Mouse (Mus musculus) embryonic fibroblast, embryonic 13.5 days (primary cell): ENCODE data around the gene Rnf114. TPM values are rescaled to one million over a fixed set of nuclear protein-coding genes. Genes with fewer than 3 reads are reported as not detected.
A peak's percentile ranks its signal among the peaks of the same experiment; 100 is the strongest.

Experiments used
- H3K27ac ChIP-seq: 2 replicates; pipeline ENCODE4 v1.5.1; 2012; ENCODE audit warnings: low read length, control low read depth, inconsistent platforms; ENCODE audit not compliant: insufficient read depth
- H3K4me1 ChIP-seq: 2 replicates; pipeline ENCODE4 v1.6.1; 2011; ENCODE audit warnings: low read length; ENCODE audit not compliant: control insufficient read depth, insufficient read depth
- H3K4me3 ChIP-seq: 2 replicates; pipeline ENCODE4 v1.5.1; 2011; ENCODE audit warnings: mild to moderate bottlenecking, control low read depth, low read length; ENCODE audit not compliant: insufficient read depth
- CTCF ChIP-seq: IDR thresholded peaks from 2 replicates; pipeline ENCODE4 v1.5.1; 2011; ENCODE audit warnings: mild to moderate bottlenecking, control low read depth, low read length, moderate library complexity, borderline replicate concordance; ENCODE audit not compliant: insufficient read depth
- POLR2A ChIP-seq: IDR thresholded peaks from 2 replicates; pipeline ENCODE4 v1.6.1; 2011; ENCODE audit warnings: low read depth, mild to moderate bottlenecking, control low read depth, low read length, moderate library complexity
- polyA plus RNA-seq: library from polyadenylated mRNA; stranded (reverse); fragments of >200 nt; gene quantifications from 2 replicates; pipeline ENCODE4 v1.2.4, GENCODE M21; 2011; ENCODE audit warnings: low read depth; ENCODE audit not compliant: missing spikeins, insufficient read length

Gene Rnf114
- polyA plus RNA-seq, 1 experiment = 44.9 TPM

GRCm38 (mm10) chr2:167562101-167562500, 69.7 kb downstream of the Rnf114 start:
- H3K4me1 ChIP-seq = peaks cover 14% of the 10 kb centered on the region; the same call in 1 of the 2 replicates
- 0 out of 2 replicates have a peak overlapping the region, but pooled peaks have one; percentile 15 for H3K27ac ChIP-seq
- no peak overlapping the region for H3K4me3 ChIP-seq
- TF ChIP-seq CTCF (no peak), POLR2A (no peak)

GRCm38 (mm10) chr2:167563035-167563434, 70.6 kb downstream of the Rnf114 start:
- H3K4me3 ChIP-seq = no peak overlapping the region
- H3K4me1 ChIP-seq = peaks cover 14% of the 10 kb centered on the region; the same call in 1 of the 2 replicates
- TF ChIP-seq POLR2A (no peak), CTCF (no peak)
- peak overlapping the region; percentile 3; the same call in 1 of the 2 replicates for H3K27ac ChIP-seq

- TF ChIP-seq CTCF = no peak
- no peak for TF ChIP-seq POLR2A
- Histone ChIP-seq H3K27ac (peak overlapping the region; percentile 57), H3K4me1 (peaks cover 14% of the 10 kb centered on the region; the same call in 1 of the 2 replicates), H3K4me3 (no peak overlapping the region)
Observed at GRCm38 (mm10) chr2:167563703-167564102, 71.3 kb downstream of the Rnf114 start.

- H3K4me1 ChIP-seq = peaks cover 14% of the 10 kb centered on the region; the same call in 1 of the 2 replicates
- TF ChIP-seq POLR2A (no peak), CTCF (no peak)
Observed at GRCm38 (mm10) chr2:167564551-167565311, 72.3 kb downstream of the Rnf114 start.

DNA sequence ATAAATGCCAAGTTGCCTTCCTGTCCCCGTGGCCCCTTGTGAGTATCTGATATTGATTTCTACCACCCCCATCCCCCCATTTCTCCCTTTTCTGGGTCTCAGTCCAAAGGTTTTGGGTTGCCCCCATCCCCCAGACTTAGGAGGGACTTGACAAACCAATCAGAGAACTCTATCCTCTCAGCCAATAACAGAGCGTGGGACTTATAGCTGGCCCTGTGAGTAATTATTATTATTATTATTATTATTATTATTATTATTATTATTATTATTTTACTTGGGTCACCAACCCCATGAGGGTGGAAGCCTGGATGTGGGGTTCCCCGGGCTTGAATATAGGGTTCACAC, 72.8 kb downstream of the Rnf114 start:
- no peak for TF ChIP-seq POLR2A
- TF ChIP-seq CTCF = no peak
- Histone ChIP-seq H3K4me3 (no peak overlapping the region), H3K27ac (peak overlapping the region; percentile 97), H3K4me1 (peaks cover 16% of the 10 kb centered on the region; the same call in 1 of the 2 replicates)

More at GRCm38 (mm10) chr2:167564551-167565311, 72.3 kb downstream of the Rnf114 start:
- no peak overlapping the region for H3K4me3 ChIP-seq
- H3K27ac ChIP-seq = peak overlapping the region; percentile 57

DNA sequence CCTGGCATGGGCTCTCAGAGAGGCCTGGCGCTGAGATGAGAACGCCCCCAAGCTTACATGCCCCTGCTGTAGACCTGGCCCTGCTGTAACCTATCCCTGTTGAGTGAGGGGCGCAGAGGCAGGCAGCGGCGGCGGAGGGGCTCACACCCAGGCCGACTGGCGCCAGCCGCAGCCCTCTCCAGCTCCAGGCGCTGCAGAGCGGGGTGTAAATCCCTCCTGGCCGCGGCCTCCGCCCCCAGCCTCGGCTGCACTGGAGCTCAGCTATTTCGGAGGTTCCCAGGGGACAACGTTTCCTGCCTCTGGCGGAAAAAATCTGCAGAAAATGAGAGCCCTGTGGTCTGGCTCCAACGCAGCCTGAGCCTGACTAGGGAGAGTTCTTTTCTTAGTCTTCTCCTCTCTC, 73.2 kb downstream of the Rnf114 start:
- TF ChIP-seq CTCF = no peak
- peak; percentile 44; the same call in 1 of the 2 replicates for TF ChIP-seq POLR2A
- Histone ChIP-seq H3K4me1 (peaks cover 19% of the 10 kb centered on the region), H3K27ac (peak overlapping the region; percentile 97), H3K4me3 (no peak overlapping the region)

Other genes starting within 250 kb of the Rnf114 start
- gene B4galt5, start 143.5 kb upstream of the Rnf114 start, polyA plus RNA-seq = 28.3 and 51.3 TPM in 2 replicates
- 32.3 and 38.0 TPM in 2 replicates for gene Slc9a8, start 70.9 kb upstream of the Rnf114 start, polyA plus RNA-seq
- gene Spata2, start 242 bp downstream of the Rnf114 start, polyA plus RNA-seq = 14.7 and 17.5 TPM in 2 replicates
- 73.0 and 82.3 TPM in 2 replicates for gene Snai1, start 45.5 kb downstream of the Rnf114 start, polyA plus RNA-seq
- gene Ube2v1, start 139.4 kb downstream of the Rnf114 start, polyA plus RNA-seq = 227 and 265 TPM in 2 replicates
- gene Gm20431, start 168.9 kb downstream of the Rnf114 start, polyA plus RNA-seq = 6.0 and 17.3 TPM in 2 replicates
- 43.4 and 44.0 TPM in 2 replicates for gene Cebpb, start 196.3 kb downstream of the Rnf114 start, polyA plus RNA-seq
- gene Tmem189, start 197.2 kb downstream of the Rnf114 start, polyA plus RNA-seq = 31.3 and 37.9 TPM in 2 replicates